Mouse (Mus musculus) C2C12 (cell line): ENCODE measurements around the gene Slc1a3. TPM values are rescaled to one million over a fixed set of nuclear protein-coding genes. Genes with fewer than 3 reads are reported as not detected.

Experiments used
- H3K27me3 ChIP-seq: one replicate; pipeline ENCODE4 v1.6.1; 2011; ENCODE audit not compliant: control insufficient read depth, insufficient read depth, insufficient read length
- H3K36me3 ChIP-seq: one replicate; pipeline ENCODE4 v1.6.1; 2011; ENCODE audit not compliant: control insufficient read depth, insufficient read depth
- H3K4me3 ChIP-seq: one replicate; pipeline ENCODE4 v1.5.1; 2011; ENCODE audit warnings: mild to moderate bottlenecking, control low read depth; ENCODE audit not compliant: poor library complexity, insufficient read depth, severe bottlenecking
- H3K79me2 ChIP-seq: one replicate; pipeline ENCODE4 v1.6.1; 2011; ENCODE audit not compliant: control insufficient read depth, insufficient read depth
- H3K79me3 ChIP-seq: one replicate; pipeline ENCODE4 v1.6.1; 2011; ENCODE audit warnings: low read depth, control low read depth
- H3ac ChIP-seq: one replicate; pipeline ENCODE3; 2011; ENCODE audit warnings: low read depth; ENCODE audit not compliant: control insufficient read depth, insufficient read length
- CEBPB ChIP-seq: IDR thresholded peaks from one replicate; pipeline ENCODE4 v1.6.1; 2011; ENCODE audit warnings: low read depth, mild to moderate bottlenecking, control low read depth, moderate library complexity
- CTCF ChIP-seq: IDR thresholded peaks from one replicate; pipeline ENCODE4 v1.5.1; 2011; ENCODE audit not compliant: control insufficient read depth, insufficient read depth, insufficient read length
- FOSL1 ChIP-seq: IDR thresholded peaks from one replicate; pipeline ENCODE4 v1.8.0; 2011; ENCODE audit warnings: mild to moderate bottlenecking, low read length; ENCODE audit not compliant: poor library complexity, insufficient read depth, severe bottlenecking
- MAX ChIP-seq: IDR thresholded peaks from one replicate; pipeline ENCODE4 v1.6.1; 2011; ENCODE audit warnings: mild to moderate bottlenecking, control low read depth
- MYOD1 ChIP-seq: IDR thresholded peaks from one replicate; pipeline ENCODE4 v1.6.1; 2011; ENCODE audit warnings: low read depth; ENCODE audit not compliant: control insufficient read depth, insufficient read length
- MYOG ChIP-seq: IDR thresholded peaks from one replicate; pipeline ENCODE4 v1.6.1; 2011; ENCODE audit not compliant: control insufficient read depth, insufficient read length; ENCODE audit errors: extremely low read depth
- USF1 ChIP-seq: IDR thresholded peaks from one replicate; pipeline ENCODE4 v1.6.1; 2011; ENCODE audit warnings: low read depth, mild to moderate bottlenecking, control low read depth, moderate library complexity
- polyA plus RNA-seq: library from polyadenylated mRNA; unstranded; fragments of >200 nt; fragmentation: generic; extraction: Trizol; gene quantifications from one replicate; pipeline ENCODE4 v1.2.1, GENCODE M21; 2012; ENCODE audit warnings: missing spikeins

Slc1a3 gene
- polyA plus RNA-seq, 1 experiment: 3.8 TPM

- Histone ChIP-seq H3ac (no peak overlapping the region), H3K4me3 (no peak overlapping the region), H3K27me3 (no peaks in the 10 kb centered on the region), H3K79me2 (no peaks in the 10 kb centered on the region), H3K79me3 (no peaks in the 10 kb centered on the region), H3K36me3 (no peaks in the 10 kb centered on the region)
- TF ChIP-seq MAX (no peak), FOSL1 (no peak), USF1 (no peak), MYOD1 (no peak), CEBPB (no peak), CTCF (no peak), MYOG (no peak)
These were observed 27.7 kb downstream of the Slc1a3 start for GRCm38 (mm10) chr15:8682871-8683270.

- Histone ChIP-seq H3K79me2 (no peaks in the 10 kb centered on the region), H3K4me3 (no peak overlapping the region)
- no peak for TF ChIP-seq MAX
- TF ChIP-seq CEBPB: no peak
- TF ChIP-seq USF1: no peak
- no peak for TF ChIP-seq MYOD1
These were observed 28.1 kb downstream of the Slc1a3 start for GRCm38 (mm10) chr15:8682421-8682820.

GRCm38 (mm10) chr15:8681971-8682370 is 28.6 kb downstream of the Slc1a3 start:
- no peak overlapping the region for H3K4me3 ChIP-seq
- no peaks in the 10 kb centered on the region for H3K79me3 ChIP-seq
- H3K27me3 ChIP-seq: no peaks in the 10 kb centered on the region
- no peak overlapping the region for H3ac ChIP-seq
- no peaks in the 10 kb centered on the region for H3K36me3 ChIP-seq
- H3K79me2 ChIP-seq: no peaks in the 10 kb centered on the region
- TF ChIP-seq CEBPB: no peak
- TF ChIP-seq FOSL1: no peak
- no peak for TF ChIP-seq MAX
- TF ChIP-seq MYOD1: no peak
- no peak for TF ChIP-seq CTCF
- no peak for TF ChIP-seq MYOG
- TF ChIP-seq USF1: no peak

More at GRCm38 (mm10) chr15:8682421-8682820, 28.1 kb downstream of the Slc1a3 start:
- H3K36me3 ChIP-seq: no peaks in the 10 kb centered on the region
- H3K79me3 ChIP-seq: no peaks in the 10 kb centered on the region
- no peaks in the 10 kb centered on the region for H3K27me3 ChIP-seq
- no peak overlapping the region for H3ac ChIP-seq

GRCm38 (mm10) chr15:8681009-8681408 is 29.6 kb downstream of the Slc1a3 start:
- H3K36me3 ChIP-seq: no peaks in the 10 kb centered on the region
- no peaks in the 10 kb centered on the region for H3K27me3 ChIP-seq
- no peaks in the 10 kb centered on the region for H3K79me2 ChIP-seq
- no peak overlapping the region for H3K4me3 ChIP-seq
- TF ChIP-seq MAX: no peak
- no peak for TF ChIP-seq CTCF
- TF ChIP-seq MYOD1: no peak
- no peak for TF ChIP-seq CEBPB
- no peak for TF ChIP-seq USF1
- TF ChIP-seq FOSL1: no peak
- no peak for TF ChIP-seq MYOG
- no peak overlapping the region for H3ac ChIP-seq
- H3K79me3 ChIP-seq: no peaks in the 10 kb centered on the region

- no peak overlapping the region for H3K4me3 ChIP-seq
- no peaks in the 10 kb centered on the region for H3K79me2 ChIP-seq
- no peaks in the 10 kb centered on the region for H3K27me3 ChIP-seq
- TF ChIP-seq CTCF (no peak), MAX (no peak), USF1 (no peak), MYOD1 (no peak), CEBPB (no peak), FOSL1 (no peak), MYOG (no peak)
- no peak overlapping the region for H3ac ChIP-seq
- H3K79me3 ChIP-seq: no peaks in the 10 kb centered on the region
- H3K36me3 ChIP-seq: no peaks in the 10 kb centered on the region
These were observed 33.6 kb downstream of the Slc1a3 start for GRCm38 (mm10) chr15:8676959-8677358.

- no peak overlapping the region for H3ac ChIP-seq
- H3K27me3 ChIP-seq: no peaks in the 10 kb centered on the region
- H3K36me3 ChIP-seq: no peaks in the 10 kb centered on the region
- H3K79me3 ChIP-seq: no peaks in the 10 kb centered on the region
- H3K79me2 ChIP-seq: no peaks in the 10 kb centered on the region
- TF ChIP-seq MAX: no peak
- no peak overlapping the region for H3K4me3 ChIP-seq
These were observed 34.3 kb downstream of the Slc1a3 start for GRCm38 (mm10) chr15:8676211-8676691.
